Mouse (Mus musculus): ENCODE results near the gene Twnk.

The Twnk gene

DNA sequence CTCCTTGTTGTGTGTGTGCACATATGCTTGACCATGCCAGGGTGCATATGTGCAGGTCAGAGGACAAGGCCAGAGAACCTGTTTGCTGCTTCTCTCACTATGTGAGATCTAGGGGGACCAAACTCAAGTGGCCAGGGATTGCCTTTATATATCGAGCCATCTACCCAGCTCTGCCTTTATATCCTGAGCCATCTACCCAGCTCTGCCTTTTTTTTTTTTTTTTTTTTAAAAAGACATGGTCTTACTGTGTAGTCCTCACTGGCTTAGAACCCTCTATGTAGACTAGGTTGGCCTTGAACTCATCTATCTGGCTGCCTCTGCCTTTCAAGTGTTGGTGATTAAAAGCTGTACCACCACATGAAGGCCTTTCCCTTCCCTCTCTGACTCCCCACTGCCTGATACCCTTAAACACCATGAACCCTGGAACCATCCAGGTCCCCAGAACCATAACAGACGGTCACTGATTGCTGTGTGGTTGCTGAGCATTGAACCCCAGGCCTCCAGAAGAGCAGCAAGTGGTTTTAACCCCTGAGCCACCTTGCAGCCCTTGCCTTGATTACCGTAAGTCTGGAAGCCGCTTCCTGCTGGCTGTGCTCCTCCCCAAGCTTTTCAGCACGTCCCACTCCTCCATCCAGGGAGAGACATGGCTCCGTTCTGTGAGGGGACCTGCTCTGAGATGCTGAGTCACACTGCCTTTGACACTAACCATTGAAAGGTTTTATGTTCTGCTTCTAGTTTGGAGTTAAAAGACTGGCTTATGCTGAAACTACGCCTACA, 1.5 kb upstream of the Twnk start:
- no peak for DNase-seq (ENCODE audit: low read depth, low spot score)

DNA sequence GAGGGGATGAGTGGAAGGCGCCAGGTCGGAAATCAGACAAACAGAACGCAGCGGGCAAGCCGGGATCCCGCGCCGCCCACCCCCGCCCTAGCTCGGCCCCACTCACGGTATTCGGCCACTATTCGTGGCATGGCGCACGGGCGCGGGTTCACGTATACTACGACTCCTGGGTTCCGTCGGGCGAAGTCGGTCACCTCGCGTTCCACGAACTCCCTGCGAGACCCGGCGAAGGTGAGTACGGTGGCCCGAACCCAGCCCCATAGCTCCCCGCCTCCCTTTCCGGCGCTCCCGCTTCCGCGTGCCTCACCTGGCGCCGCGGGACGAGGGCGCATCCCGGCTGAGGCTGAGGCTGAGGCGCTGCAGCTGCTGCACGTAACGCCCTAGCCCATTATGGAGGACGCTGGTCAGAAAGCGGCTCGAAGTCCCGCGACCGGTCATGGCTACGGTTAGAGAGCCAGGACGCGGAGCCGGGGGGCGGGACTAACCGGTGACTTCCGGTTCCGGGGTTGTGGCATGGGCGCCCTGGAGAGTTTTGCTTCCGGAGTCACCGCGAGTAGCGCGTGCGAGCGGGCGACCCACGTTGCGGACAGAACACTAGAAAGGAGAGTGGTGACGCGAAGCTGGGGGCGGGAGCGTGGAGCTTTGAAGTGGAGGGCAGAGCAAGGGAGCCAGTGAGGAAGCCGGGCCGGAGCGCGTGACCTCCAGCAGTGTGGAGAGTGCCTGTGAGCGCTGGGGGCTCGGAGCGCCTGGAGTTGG, 672 bp downstream of the Twnk start, which contains the start of gene Mrpl43:
Gene Mrpl43, minus strand, starts transcription at position 486 of the 756 bp plus-strand sequence.
- DNase-seq (ENCODE audit: low read depth, low spot score), result peak; percentile 90

DNA sequence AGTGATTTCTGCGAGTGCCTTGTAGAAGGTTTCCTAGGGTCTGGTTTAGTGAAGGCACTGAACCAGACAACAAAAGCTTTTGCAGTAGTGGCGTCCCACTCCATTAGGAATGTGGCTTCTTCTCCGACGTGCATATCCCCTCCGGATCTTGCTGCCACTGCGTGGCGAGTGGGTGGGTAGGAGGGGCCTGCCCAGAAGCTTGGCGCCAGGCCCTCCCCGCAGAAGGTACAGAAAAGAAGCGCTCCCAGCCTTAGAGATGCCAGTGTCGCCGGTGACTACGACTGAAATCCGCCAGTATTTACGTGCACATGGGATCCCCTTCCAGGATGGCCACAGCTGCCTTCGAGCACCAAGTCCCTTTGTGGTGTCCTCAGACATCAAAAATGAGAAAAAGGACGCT, 1.6 kb downstream of the Twnk start:
- DNase-seq (ENCODE audit: low read depth, low spot score), result no peak

DNA sequence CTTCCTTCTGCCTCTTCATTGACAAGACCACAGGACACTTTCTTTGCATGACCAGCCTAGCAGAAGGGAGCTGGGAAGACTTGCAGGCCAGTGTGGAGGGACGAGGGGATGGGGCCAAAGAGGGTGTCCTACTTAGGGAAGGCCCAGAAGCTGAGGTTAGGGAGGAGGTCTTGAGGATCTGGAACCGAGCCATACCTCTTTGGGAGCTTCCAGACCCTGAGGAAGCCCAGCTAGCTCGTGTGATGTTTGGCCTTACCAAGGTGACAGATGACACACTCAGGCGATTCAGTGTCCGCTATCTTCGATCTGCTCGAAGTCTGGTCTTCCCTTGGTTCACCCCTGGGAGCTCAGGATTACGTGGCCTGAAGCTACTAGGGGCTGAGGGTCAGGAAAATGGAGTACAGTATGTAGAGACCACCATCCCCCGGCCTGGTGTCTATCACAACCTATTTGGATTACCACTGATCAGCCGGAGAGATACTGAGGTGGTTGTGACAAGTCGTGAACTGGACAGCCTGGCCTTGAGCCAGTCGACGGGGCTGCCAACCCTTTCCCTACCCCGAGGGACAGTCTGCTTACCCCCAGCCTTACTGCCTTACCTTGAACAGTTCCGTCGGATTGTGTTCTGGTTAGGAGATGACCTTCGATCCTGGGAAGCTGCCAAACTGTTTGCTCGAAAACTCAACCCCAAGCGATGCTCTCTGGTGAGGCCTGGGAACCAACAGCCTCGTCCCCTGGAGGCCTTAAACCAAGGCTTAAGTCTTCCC, 2.1 kb downstream of the Twnk start:
- DNase-seq (ENCODE audit: low read depth, low spot score), result no peak

DNA sequence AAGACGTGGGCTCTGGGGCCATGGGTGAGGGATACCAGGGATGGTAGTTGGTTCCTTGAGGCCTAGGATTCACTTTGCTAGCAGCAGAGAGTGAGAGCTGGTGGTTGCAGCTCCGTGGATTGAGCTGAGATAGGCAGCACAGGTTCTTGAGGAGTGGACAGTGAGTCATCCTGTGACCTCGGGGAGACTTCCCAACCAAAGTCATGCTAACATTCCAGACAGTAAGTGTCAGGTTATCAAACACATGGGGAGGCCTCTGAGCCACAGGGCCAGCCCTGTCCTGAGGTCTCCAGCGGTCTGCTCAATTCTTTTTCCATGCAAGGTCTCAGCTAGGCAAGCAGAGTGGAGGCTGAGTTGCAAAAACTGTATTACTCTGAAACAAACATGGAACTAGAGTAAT, 5.2 kb downstream of the Twnk start:
- DNase-seq (ENCODE audit: low read depth, low spot score), result no peak

DNA sequence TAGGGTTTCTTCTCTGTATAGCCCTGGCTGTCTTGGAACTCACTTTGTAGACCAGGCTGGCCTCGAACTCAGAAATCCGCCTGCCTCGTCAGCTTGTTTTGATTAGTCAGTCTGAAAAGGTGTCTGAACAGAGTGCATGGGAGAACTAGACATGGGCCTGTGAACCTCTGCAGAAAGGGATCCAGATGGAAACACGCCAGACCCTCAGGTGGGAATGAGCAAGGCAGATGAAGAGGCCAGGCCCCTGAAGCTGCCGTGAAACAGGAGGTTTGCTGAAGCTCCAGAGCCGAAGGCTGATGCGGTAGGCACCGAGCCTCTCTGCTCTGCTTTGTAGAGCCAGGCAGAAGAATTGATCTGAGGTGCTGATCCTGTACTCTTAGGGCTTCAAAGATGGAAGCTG, 6.8 kb downstream of the Twnk start:
- DNase-seq (ENCODE audit: low read depth, low spot score), result no peak

DNA sequence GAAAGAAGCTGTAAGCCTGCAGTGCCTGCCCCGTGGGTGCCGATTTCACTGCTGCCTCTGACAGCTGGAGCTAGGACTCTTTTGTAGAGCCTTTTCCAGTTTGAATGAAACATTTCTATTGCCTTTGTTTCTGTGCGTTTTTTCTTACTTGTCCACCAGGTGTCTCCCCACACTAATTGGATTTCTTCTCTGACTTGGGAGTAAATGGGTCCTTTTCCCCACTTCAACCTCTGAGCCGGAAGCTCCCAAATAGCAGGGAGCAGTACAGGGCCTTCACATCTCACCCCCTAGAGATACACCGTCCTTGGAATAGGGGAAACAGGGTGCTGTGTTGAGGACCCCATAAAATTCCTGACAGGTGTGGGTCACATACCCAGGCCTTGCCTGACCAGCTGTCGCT, 7.2 kb downstream of the Twnk start:
- no peak for DNase-seq (ENCODE audit: low read depth, low spot score)

DNA sequence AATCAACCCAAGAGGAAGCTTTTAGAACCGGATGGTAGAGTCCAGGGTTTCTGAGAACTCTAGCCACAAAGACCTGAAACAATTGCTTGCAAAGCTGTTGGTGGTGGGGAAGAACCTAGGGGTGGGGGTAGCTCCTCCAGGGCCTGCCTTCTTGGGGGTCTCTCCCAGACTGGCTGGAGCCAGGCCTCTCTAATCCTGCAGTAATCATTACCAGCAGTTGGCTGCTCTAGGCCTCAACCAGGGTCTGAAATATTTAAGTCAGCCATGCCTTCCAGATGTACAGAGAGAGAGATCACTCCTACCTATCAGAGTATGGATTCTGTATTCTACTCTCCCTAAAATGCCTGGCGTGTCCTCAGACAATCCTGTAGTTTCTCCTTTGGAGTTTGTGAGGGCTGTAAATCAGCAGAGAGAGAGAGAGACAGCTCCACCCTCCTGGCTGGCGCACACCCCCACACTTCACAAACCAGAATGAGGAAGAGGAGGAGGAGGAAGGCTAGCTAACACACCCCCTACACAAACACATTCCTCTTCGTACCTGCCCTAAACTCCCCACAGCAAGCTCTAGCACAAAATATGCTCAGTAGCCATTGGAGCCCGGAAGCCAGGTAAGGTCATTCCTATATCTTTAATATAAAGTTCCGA, 8.2 kb downstream of the Twnk start:
- DNase-seq (ENCODE audit: low read depth, low spot score), result no peak

DNA sequence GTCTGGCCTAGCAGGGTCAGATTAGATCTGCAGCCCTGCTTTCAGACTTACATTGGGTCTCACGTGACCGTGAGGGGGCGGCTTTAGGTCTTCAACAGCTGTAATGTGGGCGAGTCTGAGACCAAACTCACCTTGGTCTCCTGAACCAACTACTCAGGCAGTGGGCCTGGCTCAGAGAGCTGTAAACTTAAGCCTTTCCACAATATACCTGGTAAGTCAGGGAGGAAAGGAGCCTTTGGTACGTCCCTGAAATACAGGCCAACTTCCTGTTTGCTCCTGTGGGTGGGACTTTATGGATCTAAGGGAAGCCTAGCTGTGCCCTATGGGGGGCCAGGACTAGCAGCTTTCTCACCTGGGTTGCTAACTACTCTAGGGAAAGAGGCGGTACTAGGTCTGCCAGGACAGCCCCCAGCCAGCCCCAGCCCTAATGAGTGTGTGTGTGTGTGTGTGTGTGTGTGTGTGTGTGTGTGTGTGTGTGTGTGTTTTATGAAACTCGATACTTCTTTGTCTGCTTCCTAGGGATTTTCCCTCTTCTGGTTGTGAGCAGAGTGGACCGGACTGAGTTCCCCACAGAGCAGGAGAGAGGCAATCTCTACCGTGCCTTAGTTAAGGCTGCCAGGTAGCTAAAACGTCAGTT, 9.0 kb downstream of the Twnk start, which contains the start of gene Lzts2:
Gene Lzts2, plus strand, starts transcription at position 80 of the 637 bp plus-strand sequence.
- DNase-seq (ENCODE audit: low read depth, low spot score), result no peak

DNA sequence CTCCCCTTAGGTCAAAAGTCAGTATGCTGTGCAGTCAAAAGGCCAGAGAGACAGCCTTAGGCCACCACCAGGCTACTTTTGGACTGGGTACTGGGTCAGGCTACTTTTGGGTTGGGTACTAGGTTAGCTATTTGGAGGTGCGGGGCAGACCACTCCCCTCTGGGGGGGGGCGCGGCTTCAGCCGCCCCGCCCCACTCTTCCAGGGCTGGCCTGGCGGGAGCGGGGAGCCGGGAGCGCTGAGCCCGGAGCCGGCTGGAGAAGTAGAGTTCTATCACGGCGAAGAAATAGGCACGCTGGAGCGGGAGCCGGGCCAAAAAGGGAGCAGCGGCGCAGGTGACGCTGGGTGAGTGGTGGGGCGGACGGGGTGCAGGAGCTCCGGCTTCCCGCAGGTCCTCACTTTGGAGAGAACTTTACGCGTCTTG, 9.5 kb downstream of the Twnk start:
- no peak for DNase-seq (ENCODE audit: low read depth, low spot score)

DNA sequence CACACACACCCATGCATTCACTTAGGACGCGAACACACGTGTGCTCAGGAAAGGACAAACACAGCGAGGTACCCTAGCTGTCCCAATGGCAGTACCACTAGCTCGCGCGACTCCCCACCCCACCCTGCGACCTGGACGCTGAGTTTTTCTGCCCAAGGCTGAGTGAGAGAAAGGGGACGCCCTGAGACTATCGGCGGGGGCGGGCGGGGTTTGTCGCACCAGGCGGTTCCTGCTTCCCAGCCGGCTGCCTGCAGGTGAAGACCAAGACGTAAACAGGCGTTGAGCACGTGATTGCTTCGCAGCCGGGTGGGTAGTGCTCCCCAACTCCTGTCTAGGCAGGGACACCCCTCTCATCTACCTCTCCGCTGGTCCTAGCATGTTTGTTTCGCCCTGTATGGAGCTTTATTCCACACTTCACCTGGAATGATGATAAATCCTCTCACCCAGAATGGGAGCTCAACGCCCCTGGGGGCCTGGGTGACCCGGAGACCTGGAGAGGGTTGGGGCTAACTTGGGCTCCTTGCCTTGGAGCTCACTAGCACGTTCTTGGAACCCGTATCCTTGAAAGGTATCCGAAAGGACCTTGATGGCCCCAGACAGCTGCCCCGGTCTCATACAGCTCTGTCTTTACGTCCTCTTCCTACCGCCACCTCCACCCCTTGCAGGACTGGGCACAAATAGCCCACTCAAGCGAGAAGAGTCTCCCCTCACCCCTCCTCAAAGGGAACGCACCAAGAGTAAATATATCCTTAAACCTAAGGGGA, 10.2 kb downstream of the Twnk start:
- no peak for DNase-seq (ENCODE audit: low read depth, low spot score)

DNA sequence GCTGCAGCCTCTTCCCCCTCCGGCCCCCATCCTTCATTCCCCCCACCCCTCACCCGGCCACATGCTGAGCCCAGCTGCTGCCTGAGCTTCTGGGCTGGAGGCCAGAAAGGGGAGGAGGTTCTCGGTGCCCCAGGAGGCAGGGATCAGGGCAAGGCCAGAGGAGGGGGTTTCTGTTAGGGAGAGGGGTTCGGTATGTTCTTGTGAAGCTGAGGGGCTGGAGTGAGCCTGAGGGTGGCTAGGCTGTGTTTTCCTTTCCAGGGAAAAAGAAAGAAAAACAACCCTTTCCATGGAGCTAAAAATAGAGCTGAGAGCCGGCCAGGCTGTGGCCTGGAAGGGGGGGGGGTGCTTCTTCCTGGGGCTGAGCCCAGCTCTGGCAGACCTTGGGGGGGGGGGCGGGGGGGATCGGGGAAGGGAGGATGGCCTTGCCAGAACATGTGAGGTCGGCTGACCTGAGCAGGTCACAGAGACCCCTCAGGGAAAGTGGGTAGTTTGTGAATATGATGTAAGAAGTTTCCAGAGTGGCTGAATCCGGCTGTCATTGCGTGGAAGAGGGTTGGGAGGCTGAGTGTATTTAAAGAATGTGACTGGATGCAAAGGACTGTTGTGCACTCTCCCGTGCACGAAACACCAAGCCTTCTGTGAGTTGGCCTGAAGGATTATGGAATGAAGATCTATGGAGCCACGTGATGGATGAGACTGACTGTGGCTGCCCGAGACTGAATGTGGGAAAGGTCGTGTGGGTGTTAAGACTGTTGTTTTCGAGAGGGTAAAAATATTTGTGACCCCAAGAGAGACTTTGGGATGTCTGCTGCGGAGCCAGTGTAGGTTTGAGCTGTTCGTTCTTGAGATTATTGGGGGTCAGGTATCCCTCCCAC, 11.1 kb downstream of the Twnk start:
- DNase-seq (ENCODE audit: low read depth, low spot score), result peak; percentile 88

DNA sequence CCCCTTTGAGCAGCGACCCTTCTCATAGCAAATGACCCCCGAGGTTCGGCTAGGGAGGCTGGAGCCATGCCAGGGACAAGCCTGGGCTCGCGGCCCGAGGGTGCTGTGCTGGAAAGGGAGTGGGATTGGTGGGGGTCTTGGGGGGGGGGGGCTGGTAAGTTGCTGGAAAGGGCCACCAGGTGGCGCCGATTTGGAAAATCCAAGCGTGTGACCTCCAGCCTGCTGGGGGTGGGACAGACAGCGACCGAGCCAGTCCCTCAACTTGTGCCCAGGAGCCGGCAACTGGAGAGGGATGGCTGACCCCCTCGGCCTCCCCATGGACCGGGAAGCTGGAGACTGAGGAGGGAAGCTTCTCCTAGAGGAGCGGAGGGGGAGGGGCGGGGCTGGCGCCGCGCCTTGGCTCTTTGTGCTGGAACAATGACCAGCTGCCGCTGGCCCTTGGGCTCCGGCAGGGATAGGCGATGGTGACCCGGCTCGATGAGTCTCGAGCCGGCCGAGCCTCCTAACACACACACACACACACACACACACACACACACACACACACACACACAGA, 11.8 kb downstream of the Twnk start:
- peak; percentile 72 for DNase-seq (ENCODE audit: low read depth, low spot score)

DNA sequence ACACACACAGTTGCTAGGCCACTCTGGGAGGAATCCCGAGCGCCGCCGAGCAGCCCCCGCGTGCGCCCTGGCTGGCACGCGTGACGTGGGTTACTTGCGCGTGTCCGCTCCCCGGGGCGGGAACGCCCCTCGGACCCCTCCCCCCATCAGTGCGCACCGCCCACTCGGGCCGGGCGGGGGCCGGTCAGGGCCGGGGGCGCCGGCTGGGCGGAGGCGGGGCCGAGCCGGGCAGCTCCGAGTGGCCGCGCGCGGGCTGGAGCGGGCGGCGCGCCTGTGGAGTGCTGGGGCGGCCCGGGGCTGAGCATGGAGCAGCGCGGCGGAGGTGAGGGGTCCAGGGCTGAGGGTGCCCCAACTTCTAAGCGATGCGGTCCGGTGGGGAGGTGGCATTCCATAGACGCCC, 12.4 kb downstream of the Twnk start:
- DNase-seq (ENCODE audit: low read depth, low spot score), result no peak

DNA sequence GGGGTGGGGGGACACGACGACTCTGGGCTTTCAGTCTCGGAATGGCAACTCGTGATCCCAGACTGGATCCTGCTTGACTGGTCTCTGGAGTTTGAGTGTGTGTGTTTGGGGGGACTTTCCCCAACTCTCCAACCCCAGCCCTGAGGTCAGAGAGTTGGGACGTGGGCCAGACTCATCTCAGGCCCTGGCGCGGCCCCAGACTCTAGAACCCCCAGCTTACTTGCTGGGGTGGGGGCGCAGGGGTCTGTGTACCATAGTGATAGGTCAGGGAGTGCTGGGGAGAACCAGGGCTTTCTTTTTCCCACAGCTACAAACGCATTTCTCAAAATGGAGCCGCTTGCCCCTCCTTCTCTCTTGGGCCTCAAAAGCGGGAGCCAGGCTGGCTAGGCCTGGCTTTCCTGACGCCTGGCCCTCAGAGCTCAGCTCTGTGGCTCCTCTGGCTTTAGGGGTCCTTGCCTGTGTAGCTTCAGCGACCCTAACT, 12.9 kb downstream of the Twnk start:
- no peak for DNase-seq (ENCODE audit: low read depth, low spot score)

DNA sequence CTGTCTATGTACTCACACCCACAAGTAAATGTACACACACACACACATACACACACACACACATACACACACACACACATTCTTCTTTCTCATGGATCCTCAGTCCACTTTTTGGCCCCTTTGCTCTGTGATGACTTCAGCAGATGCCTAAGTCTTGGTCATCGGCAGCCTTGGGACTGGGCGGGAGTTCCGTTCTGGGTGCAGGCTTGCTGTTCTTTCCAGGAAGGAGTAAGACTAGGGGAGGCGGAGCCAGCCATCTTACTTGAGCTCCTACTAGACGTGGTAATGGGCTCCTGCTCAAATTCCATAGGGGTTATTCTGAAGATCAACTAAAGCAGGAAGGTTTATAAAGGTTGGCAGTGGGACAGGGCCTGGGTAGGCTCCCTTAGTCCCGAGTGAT, 14.9 kb downstream of the Twnk start:
- DNase-seq (ENCODE audit: low read depth, low spot score), result no peak

DNA sequence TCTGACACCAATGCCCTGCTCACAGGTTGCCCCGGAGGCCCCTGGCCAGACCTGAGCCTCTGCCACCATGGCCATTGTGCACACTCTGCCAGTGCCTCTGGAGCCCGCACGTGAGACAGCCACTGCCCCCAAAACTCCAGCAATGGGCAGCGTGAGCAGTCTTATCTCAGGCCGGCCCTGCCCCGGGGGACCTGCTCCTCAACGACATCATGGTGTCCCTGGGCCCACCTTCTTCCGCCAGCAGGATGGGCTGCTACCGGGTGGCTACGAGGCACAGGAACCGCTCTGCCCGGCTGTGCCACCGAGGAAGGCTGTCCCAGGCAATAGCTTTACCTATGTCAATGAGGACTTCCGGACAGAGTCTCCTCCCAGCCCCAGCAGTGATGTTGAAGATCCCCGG, 15.9 kb downstream of the Twnk start:
- DNase-seq (ENCODE audit: low read depth, low spot score), result no peak

DNA sequence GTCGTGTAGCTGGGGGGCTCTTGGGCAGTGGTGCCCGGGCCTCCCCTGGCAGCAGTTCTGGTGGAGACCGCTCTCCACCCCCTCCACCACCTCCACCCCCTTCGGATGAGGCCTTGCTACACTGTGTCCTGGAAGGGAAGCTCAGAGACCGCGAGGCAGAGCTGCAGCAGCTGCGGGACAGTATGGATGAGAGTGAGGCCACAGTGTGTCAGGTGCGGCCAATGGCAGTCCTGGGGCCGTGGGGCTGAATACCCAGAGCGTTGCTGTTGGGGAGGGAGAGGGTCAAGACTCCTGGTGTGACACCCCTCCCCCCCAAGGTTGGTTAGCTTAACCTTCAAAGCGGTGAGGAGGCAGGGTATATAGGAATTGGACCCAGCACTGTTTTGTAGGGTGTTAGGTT, 18.5 kb downstream of the Twnk start:
- DNase-seq (ENCODE audit: low read depth, low spot score), result no peak

DNA sequence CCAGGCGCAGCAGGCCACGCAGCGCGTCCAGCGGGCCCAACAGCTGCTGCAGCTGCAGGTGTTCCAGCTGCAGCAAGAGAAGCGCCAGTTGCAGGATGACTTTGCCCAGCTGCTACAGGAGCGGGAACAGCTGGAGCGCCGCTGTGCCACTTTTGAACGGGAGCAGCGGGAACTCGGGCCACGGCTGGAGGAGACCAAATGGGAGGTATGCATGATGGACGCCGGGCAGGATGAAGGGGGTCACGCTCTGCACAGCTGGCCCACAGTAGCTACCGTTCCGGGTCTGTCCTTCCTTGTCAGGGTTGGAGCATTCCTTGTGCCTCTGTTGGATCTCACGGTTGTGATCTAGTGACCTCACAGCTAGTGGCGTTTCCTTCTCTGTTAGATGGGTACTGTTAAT, 19.3 kb downstream of the Twnk start:
- DNase-seq (ENCODE audit: low read depth, low spot score), result no peak

All from telencephalon, adult 2 months (tissue).